Mouse (Mus musculus) limb, embryonic 14.5 days (tissue): Measurements from ENCODE around the gene Camta1. TPM values are rescaled to one million over a fixed set of nuclear protein-coding genes. Genes with fewer than 3 reads are reported as not detected.

Experiments used
- ATAC-seq: fragments of 200-750 bp; cut with Nextera tagmentation; 2 replicates; pipeline ENCODE4 v1.8.0; 2017; ENCODE audit warnings: low read depth, moderate number of reproducible peaks, moderate TSS enrichment; ENCODE audit not compliant: low FRiP score
- DNase-seq: peaks from one replicate; pipeline ENCODE4 v3.0.0-alpha.2; 2015; ENCODE audit warnings: low spot score
- H3K27ac ChIP-seq: fragments of 300-500 bp; sonication (generic); replicated peaks from 2 replicates; pipeline ENCODE4 v1.5.1; 2014; ENCODE audit warnings: low read depth, mild to moderate bottlenecking, low read length, moderate library complexity, mixed read lengths
- H3K27me3 ChIP-seq: fragments of 300-500 bp; sonication (generic); 2 replicates; pipeline ENCODE4 v1.6.1; 2014; ENCODE audit warnings: low read length, mixed read lengths; ENCODE audit not compliant: control insufficient read depth, insufficient read depth
- H3K36me3 ChIP-seq: fragments of 300-500 bp; sonication (generic); 2 replicates; pipeline ENCODE4 v1.6.1; 2014; ENCODE audit warnings: mild to moderate bottlenecking, low read length, moderate library complexity, mixed read lengths; ENCODE audit not compliant: control insufficient read depth, insufficient read depth
- H3K4me1 ChIP-seq: fragments of 300-500 bp; sonication (generic); 2 replicates; pipeline ENCODE4 v1.6.1; 2014; ENCODE audit warnings: antibody characterized with exemption, low read length, mixed read lengths; ENCODE audit not compliant: control insufficient read depth, insufficient read depth
- H3K4me2 ChIP-seq: fragments of 300-500 bp; sonication (generic); replicated peaks from 2 replicates; pipeline ENCODE4 v1.6.1; 2014; ENCODE audit warnings: low read depth, mild to moderate bottlenecking, low read length, moderate library complexity; ENCODE audit not compliant: severe bottlenecking
- H3K4me3 ChIP-seq: fragments of 300-500 bp; sonication (generic); replicated peaks from 2 replicates; pipeline ENCODE4 v1.5.1; 2014; ENCODE audit warnings: low read length
- H3K9ac ChIP-seq: fragments of 300-500 bp; sonication (generic); 2 replicates; pipeline ENCODE4 v1.6.1; 2014; ENCODE audit warnings: mild to moderate bottlenecking, low read depth, low read length, moderate library complexity; ENCODE audit not compliant: severe bottlenecking
- H3K9me3 ChIP-seq: fragments of 300-500 bp; sonication (generic); 2 replicates; pipeline ENCODE4 v1.6.1; 2016; ENCODE audit warnings: low read length; ENCODE audit not compliant: control insufficient read depth
- POLR2A ChIP-seq: fragments of 200-500 bp; IDR thresholded peaks from 2 replicates; pipeline ENCODE4 v1.8.0; 2012; ENCODE audit warnings: inconsistent platforms, mild to moderate bottlenecking, moderate library complexity, borderline replicate concordance; ENCODE audit not compliant: insufficient read depth, insufficient read length; ENCODE audit errors: extremely low read depth
- WGBS: fragments of 180-500 bp; shearing (Covaris S2); extraction: QIAGEN DNeasy Blood & Tissue Kit; methylation state at CpG from one replicate; pipeline ENCODE4 v1.1.7; 2014; 5-methylcytosine and 5-hydroxymethylcytosine counted together
- polyA plus RNA-seq, 2 experiments: library from polyadenylated mRNA; depleted of rRNA in 1 of 2; stranded (reverse) in 1 of 2; unstranded in 1 of 2; fragments of >200 nt; fragmentation: Nextera tagmentation in 1 of 2; extraction: Ambion mirVana in 1 of 2; gene quantifications; 2 replicates each; pipeline versions ENCODE4 v1.2.1 to v1.2.3; 2012 to 2014

Camta1 gene
- polyA plus RNA-seq, 2 experiments, result 28.6 to 78.8 TPM

DNA sequence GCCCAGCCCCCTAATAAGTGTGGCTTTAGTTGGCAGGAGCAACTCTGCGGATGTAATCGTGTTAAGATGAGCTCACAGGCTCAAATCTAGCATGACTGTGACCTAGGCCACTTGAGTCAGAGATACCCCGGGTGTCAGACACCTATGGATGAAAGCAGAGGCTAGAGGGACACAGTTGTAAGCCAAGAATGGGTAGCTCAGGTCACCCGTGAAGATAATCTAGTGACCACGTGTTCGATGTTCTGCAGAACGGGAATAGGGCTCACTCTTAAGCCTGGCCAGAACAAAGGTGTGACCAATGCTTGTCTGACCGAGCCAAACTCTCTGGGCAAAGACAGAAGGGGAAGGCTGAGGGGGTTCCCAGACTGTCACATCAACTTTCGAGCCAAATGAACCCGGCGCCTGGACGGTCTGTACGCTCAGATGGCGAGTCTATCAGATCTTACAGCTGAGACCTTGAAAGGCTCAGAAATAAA, 242.1 kb downstream of the Camta1 start:
- ATAC-seq, result no peak

DNA sequence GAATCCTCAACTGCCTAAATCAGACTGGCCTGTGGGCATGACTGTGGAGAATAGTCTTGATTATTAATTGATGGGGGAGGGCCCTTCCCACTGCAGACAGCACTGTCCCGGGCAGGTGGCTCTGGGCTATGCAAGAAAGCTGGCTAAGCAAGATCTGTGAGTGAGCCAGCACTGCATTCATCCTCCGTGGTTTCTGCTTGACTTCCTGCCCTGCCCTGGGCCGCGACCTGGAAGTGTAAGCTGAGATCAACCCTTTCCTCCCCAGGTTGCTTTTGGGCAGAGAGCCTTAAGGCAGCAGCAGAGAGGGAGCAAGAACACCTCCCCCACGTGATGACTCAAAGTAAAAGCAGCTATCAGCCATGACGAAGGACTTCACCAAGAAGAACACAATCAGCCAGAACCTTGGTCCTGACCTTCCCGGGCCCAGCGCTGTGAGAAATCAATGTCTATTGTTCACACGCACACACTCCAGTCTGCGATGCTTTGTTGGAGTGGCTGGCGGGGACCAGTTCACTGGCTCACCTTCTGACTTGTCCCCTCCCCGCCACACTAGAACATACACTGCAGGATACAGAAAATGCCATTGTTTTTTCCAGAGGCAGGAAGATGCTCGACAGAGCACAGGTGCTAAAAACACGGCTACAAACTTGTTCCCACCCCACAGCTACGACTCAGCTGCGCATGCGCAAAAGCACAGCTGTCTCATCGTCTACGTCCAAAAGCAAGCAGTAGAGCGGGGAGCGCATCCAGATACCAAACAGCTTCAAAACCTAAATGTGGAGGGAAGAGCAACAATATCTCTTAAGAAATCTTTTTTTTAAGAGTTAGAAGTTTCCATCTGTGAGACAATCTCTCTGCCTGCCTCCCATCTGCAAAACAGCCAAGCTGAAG, 243.0 kb downstream of the Camta1 start:
- Histone ChIP-seq H3K36me3 (no peaks in the 10 kb centered on the region), H3K4me3 (no peak overlapping the region), H3K4me1 (no peaks in the 10 kb centered on the region), H3K9me3 (peaks cover 5% of the 10 kb centered on the region; the same call in 1 of the 2 replicates), H3K27me3 (no peaks in the 10 kb centered on the region), H3K27ac (no peak overlapping the region), H3K9ac (no peak overlapping the region), H3K4me2 (no peak overlapping the region)
- ATAC-seq (no peak), DNase-seq (no peak)
- TF ChIP-seq POLR2A, result no peak
- 54% methylated on average over 21 of the region's 21 CpGs for WGBS

More for the DNA sequence above, 242.1 kb downstream of the Camta1 start:
- no peaks in the 10 kb centered on the region for H3K9me3 ChIP-seq
- no peak for DNase-seq
- H3K9ac ChIP-seq, result no peak overlapping the region
- no peak overlapping the region for H3K27ac ChIP-seq
- no peak for TF ChIP-seq POLR2A
- H3K4me1 ChIP-seq, result no peaks in the 10 kb centered on the region
- H3K36me3 ChIP-seq, result no peaks in the 10 kb centered on the region
- H3K4me2 ChIP-seq, result no peak overlapping the region
- WGBS, result 82% methylated on average over 14 of the region's 14 CpGs
- no peaks in the 10 kb centered on the region for H3K27me3 ChIP-seq
- H3K4me3 ChIP-seq, result no peak overlapping the region

DNA sequence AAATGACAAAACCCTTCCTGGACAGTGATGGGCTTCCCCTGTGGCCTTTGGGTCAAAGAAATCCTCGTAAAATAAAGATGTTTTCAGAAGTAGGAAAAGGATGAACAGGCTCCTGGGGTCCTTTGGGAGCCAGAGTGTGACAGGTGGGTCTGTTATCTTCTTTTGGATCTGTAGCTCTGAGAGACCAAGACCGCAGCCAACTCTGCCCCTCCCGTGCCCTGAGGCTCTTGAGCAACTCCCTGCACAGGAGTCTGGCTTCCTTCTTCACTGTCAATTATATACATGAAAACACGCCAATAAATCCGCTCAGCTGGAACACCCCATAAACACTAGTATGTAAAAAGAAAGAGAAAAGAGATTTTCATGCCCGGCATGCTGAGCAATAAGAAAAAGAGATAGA, 250.1 kb downstream of the Camta1 start:
- 47% methylated on average over 6 of the region's 6 CpGs for WGBS
- Histone ChIP-seq H3K27ac (no peak overlapping the region), H3K4me1 (no peaks in the 10 kb centered on the region), H3K4me3 (no peak overlapping the region), H3K4me2 (no peak overlapping the region), H3K27me3 (no peaks in the 10 kb centered on the region), H3K9me3 (peaks cover 5% of the 10 kb centered on the region; the same call in 1 of the 2 replicates), H3K9ac (no peak overlapping the region), H3K36me3 (no peaks in the 10 kb centered on the region)
- TF ChIP-seq POLR2A, result no peak
- DNase-seq (no peak), ATAC-seq (no peak)

- H3K9me3 ChIP-seq, result peaks cover 5% of the 10 kb centered on the region; the same call in 1 of the 2 replicates
- 20% methylated on average over 8 of the region's 8 CpGs for WGBS
- no peak overlapping the region for H3K27ac ChIP-seq
- no peak for TF ChIP-seq POLR2A
- peak; percentile 49 for DNase-seq
- H3K4me3 ChIP-seq, result no peak overlapping the region
- no peaks in the 10 kb centered on the region for H3K27me3 ChIP-seq
- H3K4me1 ChIP-seq, result no peaks in the 10 kb centered on the region
- no peak overlapping the region for H3K9ac ChIP-seq
- no peak; the same call in 1 of the 2 replicates for ATAC-seq
- H3K36me3 ChIP-seq, result no peaks in the 10 kb centered on the region
- H3K4me2 ChIP-seq, result no peak overlapping the region
Observed at GRCm38 (mm10) chr4:151610266-151610665, 251.4 kb downstream of the Camta1 start.

DNA sequence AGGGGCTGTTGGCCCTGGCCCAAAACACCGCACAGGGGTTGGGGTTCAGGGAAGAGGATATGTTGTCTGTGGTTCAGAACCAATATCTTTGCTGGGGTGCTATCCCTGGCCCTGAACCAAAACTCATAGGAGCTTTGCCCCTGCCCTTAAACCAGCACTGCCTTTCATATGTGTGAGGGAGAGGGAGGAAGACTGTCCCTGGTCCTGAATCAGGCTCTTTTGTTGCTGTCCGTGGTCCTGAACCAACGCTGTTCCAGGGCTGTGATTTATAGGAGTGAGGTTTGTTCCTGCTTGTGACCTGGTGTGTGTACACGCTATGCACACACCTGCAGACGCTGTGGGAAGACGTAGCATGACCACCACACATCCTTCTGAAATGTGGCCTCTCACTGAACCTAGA, 256.8 kb downstream of the Camta1 start:
- TF ChIP-seq POLR2A, result no peak

More for the DNA sequence above, 256.8 kb downstream of the Camta1 start:
- no peak overlapping the region for H3K27ac ChIP-seq
- peak; percentile 70 for DNase-seq
- peak; percentile 90 for ATAC-seq
- H3K9me3 ChIP-seq, result no peaks in the 10 kb centered on the region
- WGBS, result 30% methylated on average over 6 of the region's 6 CpGs
- H3K4me1 ChIP-seq, result no peaks in the 10 kb centered on the region
- no peaks in the 10 kb centered on the region for H3K36me3 ChIP-seq
- H3K9ac ChIP-seq, result no peak overlapping the region
- H3K4me3 ChIP-seq, result no peak overlapping the region
- H3K27me3 ChIP-seq, result no peaks in the 10 kb centered on the region
- H3K4me2 ChIP-seq, result no peak overlapping the region
